Mouse (Mus musculus): Measurements from ENCODE around the gene Fpgs.

GRCm38 (mm10) chr2:32711301-32712056 is 7.5 kb upstream of the Fpgs start:
- no peak for TF ChIP-seq CTCF (conservative IDR thresholded peaks at IDR 0.05; ENCODE audit: low read length)
- TF ChIP-seq POU5F1 (IDR thresholded peaks at IDR 0.05; ENCODE audit: borderline replicate concordance, low read length), result no peak
- no peak for TF ChIP-seq NANOG (IDR thresholded peaks at IDR 0.05; ENCODE audit: borderline replicate concordance, low read length)

All from E14TG2a.4 (cell line).